Mouse (Mus musculus) kidney, postnatal 0 days (tissue): ENCODE measurements around the gene C3. TPM values are rescaled to one million over a fixed set of nuclear protein-coding genes. Genes with fewer than 3 reads are reported as not detected.

ENCODE experiments used
- ATAC-seq: fragments of 200-750 bp; cut with Nextera tagmentation; replicated peaks from 2 replicates; pipeline ENCODE4 v1.8.0; 2017; ENCODE audit warnings: low read depth, moderate number of reproducible peaks, moderate TSS enrichment, moderate library complexity; ENCODE audit not compliant: low FRiP score
- DNase-seq: peaks from one replicate; pipeline ENCODE4 v3.0.0-alpha.2; 2016; ENCODE audit warnings: low spot score
- H3K27ac ChIP-seq: fragments of 300-500 bp; sonication (generic); 2 replicates; pipeline ENCODE4 v1.5.1; 2014; ENCODE audit warnings: mild to moderate bottlenecking
- H3K27me3 ChIP-seq: fragments of 300-500 bp; sonication (generic); 2 replicates; pipeline ENCODE4 v1.6.1; 2014; ENCODE audit warnings: low read length, mixed read lengths; ENCODE audit not compliant: insufficient read depth
- H3K36me3 ChIP-seq: fragments of 300-500 bp; sonication (generic); 2 replicates; pipeline ENCODE4 v1.6.1; 2014; ENCODE audit warnings: low read length, mixed read lengths; ENCODE audit not compliant: insufficient read depth
- H3K4me1 ChIP-seq: fragments of 300-500 bp; sonication (generic); replicated peaks from 2 replicates; pipeline ENCODE4 v1.6.1; 2014; ENCODE audit warnings: antibody characterized with exemption, low read length, mixed read lengths; ENCODE audit not compliant: insufficient read depth
- H3K4me2 ChIP-seq: fragments of 300-500 bp; sonication (generic); 2 replicates; pipeline ENCODE4 v1.6.1; 2014; ENCODE audit warnings: mild to moderate bottlenecking, low read length, moderate library complexity, mixed read lengths
- H3K4me3 ChIP-seq: fragments of 300-500 bp; sonication (generic); replicated peaks from 2 replicates; pipeline ENCODE4 v1.5.1; 2014; ENCODE audit warnings: low read depth, low read length
- H3K9ac ChIP-seq: fragments of 300-500 bp; sonication (generic); 2 replicates; pipeline ENCODE4 v1.6.1; 2014; ENCODE audit warnings: low read depth, low read length
- H3K9me3 ChIP-seq: fragments of 300-500 bp; sonication (generic); replicated peaks from 2 replicates; pipeline ENCODE4 v1.6.1; 2016; ENCODE audit warnings: low read length, inconsistent platforms, mixed read lengths
- CTCF ChIP-seq: IDR thresholded peaks from 2 replicates; pipeline ENCODE4 v1.5.1; 2016; ENCODE audit warnings: antibody characterized with exemption, low read depth, mild to moderate bottlenecking, moderate library complexity
- WGBS: fragments of 180-500 bp; shearing (Covaris S2); extraction: QIAGEN DNeasy Blood & Tissue Kit; methylation state at CpG from one replicate; pipeline ENCODE4 v1.1.7; 2014; 5-methylcytosine and 5-hydroxymethylcytosine counted together
- polyA plus RNA-seq: library from polyadenylated mRNA; unstranded; fragments of >200 nt; fragmentation: Nextera tagmentation; extraction: Ambion mirVana; gene quantifications from 2 replicates; pipeline ENCODE4 v1.2.1, GENCODE M21; 2015

C3 gene
- polyA plus RNA-seq, 1 experiment from 2014 or later = 2.9 TPM

DNA sequence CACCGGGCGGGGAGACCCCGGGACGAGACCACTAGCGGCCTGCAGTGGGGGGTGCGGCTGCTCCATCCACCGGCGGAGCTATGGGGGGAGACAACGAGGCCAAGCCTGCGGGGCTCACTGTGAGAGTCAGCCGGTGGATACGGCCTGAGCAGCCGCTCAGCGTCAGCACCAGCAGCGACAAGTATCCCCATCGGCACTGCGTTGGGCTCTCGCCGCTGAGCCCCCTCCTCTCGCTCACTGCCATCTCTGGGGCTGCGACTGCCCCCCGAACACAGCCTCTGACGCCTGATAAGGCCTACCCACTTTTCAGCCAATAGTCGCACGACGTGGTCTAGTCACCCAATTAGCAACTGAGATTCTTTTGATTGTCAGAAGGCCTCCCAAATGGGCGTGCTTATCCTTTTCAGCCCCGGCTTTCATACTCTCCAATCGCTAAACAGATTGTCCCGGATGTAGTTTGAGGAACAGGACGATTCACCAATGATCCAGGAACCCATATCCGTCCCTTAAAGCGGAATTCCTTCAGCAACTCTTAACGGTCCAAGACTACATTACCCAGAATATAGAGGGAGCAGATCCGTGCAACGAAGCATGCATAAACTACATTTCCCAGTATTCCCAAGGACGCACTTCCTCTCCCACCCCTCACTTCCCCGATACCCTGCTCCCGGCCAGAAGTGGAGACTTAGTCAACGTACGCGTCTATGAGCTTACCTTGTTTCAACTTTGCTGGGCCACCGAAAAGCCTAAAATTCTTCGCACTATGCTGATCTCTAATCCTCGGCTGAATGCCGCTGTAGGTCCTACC, 19.7 kb upstream of the C3 start:
- H3K4me2 ChIP-seq = peak overlapping the region; percentile 96
- H3K27me3 ChIP-seq = no peaks in the 10 kb centered on the region
- H3K4me3 ChIP-seq = peak overlapping the region; percentile 79
- peak overlapping the region; percentile 75 for H3K9ac ChIP-seq
- H3K36me3 ChIP-seq = 0 out of 2 replicates have a peak, but pooled peaks cover 15% of the 10 kb centered on the region
- ATAC-seq (peak; percentile 92), DNase-seq (peak; percentile 100)
- peaks cover 12% of the 10 kb centered on the region for H3K4me1 ChIP-seq
- H3K9me3 ChIP-seq = no peaks in the 10 kb centered on the region
- under 1% methylated on average over 46 of the region's 46 CpGs for WGBS
- no peak for TF ChIP-seq CTCF
- H3K27ac ChIP-seq = peak overlapping the region; percentile 88

DNA sequence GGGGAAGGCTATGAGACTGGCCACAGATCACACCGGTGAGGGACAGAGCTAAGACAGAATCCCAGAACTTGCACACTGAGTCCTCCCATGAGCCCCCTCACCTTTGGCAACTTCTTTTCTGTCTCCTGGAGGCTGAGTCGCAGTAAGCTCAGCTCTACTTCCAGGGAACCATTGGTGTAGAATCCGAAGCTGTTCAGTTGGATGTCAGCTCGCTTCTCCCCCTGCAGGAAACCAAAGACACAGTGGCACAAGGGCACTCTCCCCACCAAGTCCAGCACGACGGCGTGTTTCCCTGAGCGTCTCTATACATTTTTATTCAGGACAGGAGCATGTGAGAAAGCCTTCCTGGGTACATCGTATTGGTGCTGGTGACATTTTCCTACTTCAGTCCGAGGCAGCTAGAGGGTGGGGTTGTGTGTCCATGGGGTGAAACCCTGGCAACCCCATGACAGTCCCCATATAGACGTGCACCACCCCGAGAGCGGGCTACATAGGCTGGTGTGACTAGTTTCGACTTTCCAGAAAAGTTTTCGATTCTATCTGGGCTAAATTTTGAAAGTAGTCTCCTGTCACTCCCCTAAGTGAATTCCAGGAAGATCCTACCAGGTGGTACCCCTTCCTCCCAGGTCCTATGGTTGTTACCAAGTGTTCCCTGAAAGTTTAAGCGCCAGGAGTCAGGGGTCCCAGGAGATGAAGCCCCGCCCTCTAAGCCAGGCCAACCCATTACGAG, 18.9 kb upstream of the C3 start:
- TF ChIP-seq CTCF = peak; percentile 48
- H3K27ac ChIP-seq = peak overlapping the region; percentile 88
- H3K4me3 ChIP-seq = peak overlapping the region; percentile 67
- peak overlapping the region; percentile 66 for H3K4me2 ChIP-seq
- DNase-seq (peak; percentile 91), ATAC-seq (no peak)
- no peaks in the 10 kb centered on the region for H3K9me3 ChIP-seq
- H3K36me3 ChIP-seq = 0 out of 2 replicates have a peak, but pooled peaks cover 21% of the 10 kb centered on the region
- no peaks in the 10 kb centered on the region for H3K27me3 ChIP-seq
- 2% methylated on average over 18 of the region's 18 CpGs for WGBS
- H3K4me1 ChIP-seq = peaks cover 12% of the 10 kb centered on the region
- peak overlapping the region; percentile 75 for H3K9ac ChIP-seq

DNA sequence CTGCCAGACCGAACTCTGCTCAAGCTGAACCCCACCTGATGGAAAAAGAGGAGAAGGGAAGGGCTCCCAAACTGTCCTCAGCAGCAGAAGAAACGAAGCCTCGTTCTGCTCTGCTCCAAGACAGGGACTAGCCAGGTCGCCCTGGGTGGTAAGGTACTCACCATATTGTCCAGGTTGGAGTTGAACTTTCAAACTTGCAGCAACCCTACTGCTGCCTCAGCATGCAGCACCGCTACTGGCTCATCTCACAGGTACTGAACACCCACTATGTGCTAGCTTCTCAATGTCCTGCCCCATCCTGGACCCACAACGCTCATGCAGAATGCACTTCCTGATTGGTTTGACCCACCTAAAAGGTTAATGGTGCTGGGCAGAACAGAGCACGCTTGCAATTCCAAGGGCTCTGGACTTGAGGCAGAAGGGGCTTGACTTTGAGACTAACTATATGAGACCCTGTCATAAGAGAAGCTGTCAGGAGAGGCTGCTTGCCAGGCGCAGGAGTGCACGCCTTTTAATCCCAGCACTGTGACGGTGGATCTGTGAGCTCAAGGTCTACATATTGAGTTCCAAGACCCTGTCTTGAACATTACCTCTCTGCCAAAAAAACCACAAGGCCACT, 17.5 kb upstream of the C3 start:
- 0 out of 2 replicates have a peak, but pooled peaks cover 25% of the 10 kb centered on the region for H3K36me3 ChIP-seq
- ATAC-seq (no peak), DNase-seq (no peak)
- peaks cover 8% of the 10 kb centered on the region for H3K4me1 ChIP-seq
- no peak overlapping the region for H3K27ac ChIP-seq
- WGBS = 85% methylated on average over 10 of the region's 10 CpGs
- no peak overlapping the region for H3K4me2 ChIP-seq
- H3K4me3 ChIP-seq = no peak overlapping the region
- no peak overlapping the region for H3K9ac ChIP-seq
- H3K9me3 ChIP-seq = no peaks in the 10 kb centered on the region
- H3K27me3 ChIP-seq = no peaks in the 10 kb centered on the region
- no peak for TF ChIP-seq CTCF

DNA sequence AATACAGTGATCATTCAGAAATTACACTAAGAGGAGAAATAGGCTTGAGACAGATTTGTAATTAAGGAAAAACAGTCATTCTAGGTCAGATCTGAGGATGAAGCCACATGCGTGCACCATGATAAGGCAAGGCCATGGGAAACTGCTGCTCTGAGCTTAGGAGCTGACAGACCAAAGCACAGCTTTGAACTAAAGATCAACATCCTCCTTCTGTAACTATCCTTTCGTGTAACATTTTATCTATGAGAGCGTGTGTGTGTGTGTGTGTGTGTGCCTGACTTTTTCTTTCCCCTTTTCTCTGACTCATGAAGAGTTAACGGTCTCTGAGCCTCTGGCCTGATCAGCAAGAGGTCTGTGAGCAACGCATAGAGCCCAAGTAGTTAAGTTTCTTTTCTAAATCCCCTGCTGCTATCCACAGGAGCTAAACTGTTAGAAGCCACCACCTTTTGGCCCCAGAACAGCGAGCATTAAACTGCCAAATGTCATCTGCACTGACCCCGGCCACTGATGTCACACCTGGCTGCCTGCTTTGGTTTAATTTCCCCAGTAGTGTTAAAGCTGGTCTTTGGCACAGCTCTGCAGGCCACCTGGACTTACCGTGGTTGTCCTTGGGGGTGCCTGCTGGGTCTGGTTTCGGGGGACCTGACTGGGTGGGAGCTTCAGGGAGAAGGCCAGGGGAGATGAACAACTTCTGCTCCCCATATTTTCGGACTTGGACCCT, 15.9 kb upstream of the C3 start:
- no peak for TF ChIP-seq CTCF
- ATAC-seq (no peak), DNase-seq (no peak)
- H3K9me3 ChIP-seq = no peaks in the 10 kb centered on the region
- H3K9ac ChIP-seq = no peak overlapping the region
- WGBS = 63% methylated on average over 10 of the region's 10 CpGs
- H3K27ac ChIP-seq = no peak overlapping the region
- H3K36me3 ChIP-seq = 0 out of 2 replicates have a peak, but pooled peaks cover 25% of the 10 kb centered on the region
- H3K4me3 ChIP-seq = no peak overlapping the region
- no peaks in the 10 kb centered on the region for H3K27me3 ChIP-seq
- peaks cover 5% of the 10 kb centered on the region for H3K4me1 ChIP-seq
- no peak overlapping the region for H3K4me2 ChIP-seq

DNA sequence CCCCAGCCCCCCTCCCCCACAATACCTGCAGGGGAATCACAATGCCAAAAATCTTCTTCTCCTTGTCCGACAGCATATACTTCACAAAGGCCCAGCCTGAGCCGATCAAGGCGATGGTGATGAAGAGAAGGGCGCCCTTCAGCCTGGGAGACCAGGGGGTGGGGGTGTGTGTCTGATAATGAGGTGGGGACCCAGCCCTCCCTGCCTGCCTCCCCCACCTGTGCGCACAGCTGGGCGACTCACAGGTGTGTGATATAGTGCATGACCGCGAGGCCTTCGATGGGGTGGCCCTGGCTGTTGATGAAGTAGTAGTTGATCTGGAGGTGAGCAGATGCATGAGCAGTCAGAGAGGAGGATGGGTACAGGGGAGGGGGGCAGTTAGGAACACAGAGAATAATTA, 9.2 kb upstream of the C3 start:
- H3K27ac ChIP-seq = no peak overlapping the region
- no peak for ATAC-seq
- H3K36me3 ChIP-seq = peaks cover 31% of the 10 kb centered on the region
- no peaks in the 10 kb centered on the region for H3K9me3 ChIP-seq
- DNase-seq = no peak
- H3K4me2 ChIP-seq = no peak overlapping the region
- H3K9ac ChIP-seq = no peak overlapping the region
- H3K4me1 ChIP-seq = 0 out of 2 replicates have a peak, but pooled peaks cover 3% of the 10 kb centered on the region
- WGBS = 88% methylated on average over 9 of the region's 9 CpGs
- H3K27me3 ChIP-seq = no peaks in the 10 kb centered on the region
- H3K4me3 ChIP-seq = no peak overlapping the region
- no peak for TF ChIP-seq CTCF

DNA sequence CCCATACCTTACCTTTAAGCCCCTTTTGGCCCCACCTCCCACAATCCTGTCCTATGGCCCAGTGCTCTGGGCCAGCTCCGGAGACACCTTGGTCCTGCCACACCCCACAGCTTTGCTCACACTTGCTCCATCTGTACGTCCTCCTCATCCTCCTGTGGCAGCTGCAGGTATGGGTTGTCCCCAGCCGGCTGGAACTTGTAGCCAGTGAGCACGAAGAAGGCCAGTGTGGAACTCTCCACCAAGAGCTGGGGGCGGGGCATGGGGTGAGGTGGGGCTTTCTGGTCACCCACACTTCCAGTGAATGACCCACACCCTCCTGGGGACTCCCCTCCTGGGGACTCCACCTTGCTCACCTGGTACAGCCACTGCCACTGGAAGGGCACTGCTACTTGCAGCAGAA, 7.9 kb upstream of the C3 start:
- no peak for ATAC-seq
- Histone ChIP-seq H3K4me2 (no peak overlapping the region), H3K36me3 (peaks cover 24% of the 10 kb centered on the region), H3K27me3 (no peaks in the 10 kb centered on the region), H3K4me3 (no peak overlapping the region), H3K9ac (no peak overlapping the region), H3K9me3 (no peaks in the 10 kb centered on the region), H3K4me1 (0 out of 2 replicates have a peak, but pooled peaks cover 3% of the 10 kb centered on the region), H3K27ac (no peak overlapping the region)
- DNase-seq = no peak
- no peak for TF ChIP-seq CTCF
- 78% methylated on average over 5 of the region's 5 CpGs for WGBS
